Mouse (Mus musculus) spleen, adult 12 weeks (tissue): ENCODE results near the gene Mbtd1.
"Not testable (repeated sequence)": the region's sequence is repeated elsewhere in the genome, so short reads cannot be mapped to it uniquely, and the experiment has no call there.

Experiments used
- DNase-seq: peaks from one replicate; pipeline ENCODE4 v3.0.0; 2022; ENCODE audit warnings: low spot score

Mbtd1 gene

DNA sequence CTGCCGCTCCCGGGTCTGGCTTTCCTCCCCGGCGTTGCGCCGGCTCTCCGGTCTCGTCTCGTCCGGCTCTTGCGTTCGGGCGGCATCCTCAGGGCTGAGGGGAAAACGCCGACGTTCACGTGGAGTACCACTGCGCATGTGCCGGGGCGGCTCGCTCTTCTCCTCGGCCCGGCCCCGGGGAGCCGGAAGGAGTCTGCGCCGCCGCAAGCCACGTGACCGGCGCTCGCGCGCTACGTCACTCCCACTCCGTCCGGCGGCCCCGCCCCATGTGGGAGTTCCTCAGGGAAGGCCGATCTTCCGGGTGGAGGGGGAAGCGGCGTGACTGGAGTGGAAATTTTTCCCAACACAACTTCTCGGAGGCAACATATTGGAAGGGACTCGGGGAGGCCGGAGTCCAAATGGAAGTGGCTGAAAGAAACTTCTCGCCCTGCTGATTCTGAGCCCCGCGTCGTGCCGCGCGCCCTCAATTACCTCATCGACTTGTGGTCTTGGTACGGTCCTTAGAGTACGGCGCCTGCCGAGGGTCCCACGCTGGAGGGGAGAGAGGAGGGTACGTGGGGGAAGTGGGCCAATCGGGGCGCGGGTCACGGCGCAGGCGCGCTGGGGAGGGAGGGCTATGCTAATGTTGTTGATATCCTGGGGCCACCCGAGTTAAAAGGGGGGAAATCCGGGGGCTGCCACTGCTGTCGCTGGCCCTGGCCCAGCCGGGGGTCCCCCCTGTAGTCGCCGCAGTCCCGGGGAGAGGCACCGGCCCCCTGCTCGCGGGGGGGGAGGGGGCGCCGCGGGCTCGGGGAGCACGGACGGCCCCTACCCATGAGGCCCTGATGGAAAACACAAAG is at the start of gene Mbtd1, which contains the start of gene Utp18:
Mbtd1 (plus strand) TSS at position 281 of the 839 bp plus-strand sequence.
Utp18 (minus strand) TSS at position 195 of the 839 bp plus-strand sequence.
- peak; percentile 98 for DNase-seq

DNA sequence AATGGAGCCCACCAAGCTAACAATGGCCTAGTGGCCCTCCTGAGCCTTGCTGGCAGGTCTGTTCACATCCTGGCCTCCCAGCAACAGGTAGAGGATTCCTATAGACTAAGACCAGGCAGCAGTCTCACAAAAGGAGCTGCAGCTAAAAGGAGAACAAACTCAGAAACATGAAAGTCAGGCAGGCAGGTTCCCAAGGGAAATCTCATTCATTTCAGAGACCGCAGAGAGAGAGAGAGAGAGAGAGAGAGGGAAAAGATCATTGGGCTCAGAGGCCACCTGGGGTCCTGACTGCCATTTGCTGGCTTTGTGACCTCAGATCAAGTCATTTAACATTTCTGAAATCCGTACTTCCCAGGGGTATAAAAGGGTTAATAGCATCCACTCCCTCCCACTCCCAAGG is 38.3 kb upstream of the Mbtd1 start:
- no peak for DNase-seq

DNA sequence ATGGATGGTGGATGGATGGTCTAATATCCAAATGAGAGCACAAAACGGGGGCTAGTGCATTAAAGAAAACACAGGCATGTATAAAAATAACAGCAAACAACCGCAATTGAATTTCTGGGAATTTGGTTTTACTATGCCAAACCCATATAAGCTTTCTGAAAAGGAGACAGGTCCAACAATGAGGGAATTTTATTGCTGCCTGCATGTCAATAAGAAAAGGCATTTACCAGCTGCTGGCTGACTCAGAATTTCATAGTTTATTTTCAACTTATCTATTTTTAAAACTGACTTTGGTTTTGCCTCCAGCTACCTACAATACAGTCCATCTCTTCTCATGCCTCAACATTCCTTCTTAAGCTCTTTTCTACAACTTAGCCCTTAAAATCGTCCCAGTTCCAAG is 33.1 kb upstream of the Mbtd1 start:
- no peak for DNase-seq

DNA sequence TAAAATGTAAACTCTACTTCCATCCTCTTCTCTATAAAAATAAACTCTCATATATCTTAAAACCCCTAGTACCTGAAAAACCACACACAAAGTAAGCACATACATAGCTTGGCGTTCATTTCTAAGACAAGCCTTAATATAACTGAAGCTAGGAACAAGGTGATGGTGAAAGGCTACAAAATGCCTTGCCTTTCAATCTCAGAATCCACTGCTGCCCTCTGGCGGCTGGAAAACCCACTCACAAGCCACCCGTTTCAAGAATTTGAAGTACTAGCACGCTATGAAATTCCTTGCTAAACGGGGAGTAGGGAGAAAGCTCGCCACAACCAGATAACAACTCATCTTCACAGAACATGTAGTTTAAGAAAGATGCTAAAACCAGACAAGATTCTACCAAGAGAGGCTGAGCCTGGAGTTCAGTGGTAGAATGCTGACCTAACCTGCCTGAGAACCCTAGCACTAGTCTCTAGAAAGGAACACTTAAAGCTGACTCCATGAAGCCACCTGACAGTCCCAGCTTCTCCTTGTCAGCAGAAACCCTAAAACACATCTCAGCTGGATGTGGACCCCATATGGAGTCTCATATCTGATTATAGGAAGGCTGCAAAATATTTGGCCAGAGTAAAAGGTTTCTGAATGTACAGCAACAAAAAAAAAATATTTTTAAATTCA is 29.2 kb upstream of the Mbtd1 start:
- no peak for DNase-seq

DNA sequence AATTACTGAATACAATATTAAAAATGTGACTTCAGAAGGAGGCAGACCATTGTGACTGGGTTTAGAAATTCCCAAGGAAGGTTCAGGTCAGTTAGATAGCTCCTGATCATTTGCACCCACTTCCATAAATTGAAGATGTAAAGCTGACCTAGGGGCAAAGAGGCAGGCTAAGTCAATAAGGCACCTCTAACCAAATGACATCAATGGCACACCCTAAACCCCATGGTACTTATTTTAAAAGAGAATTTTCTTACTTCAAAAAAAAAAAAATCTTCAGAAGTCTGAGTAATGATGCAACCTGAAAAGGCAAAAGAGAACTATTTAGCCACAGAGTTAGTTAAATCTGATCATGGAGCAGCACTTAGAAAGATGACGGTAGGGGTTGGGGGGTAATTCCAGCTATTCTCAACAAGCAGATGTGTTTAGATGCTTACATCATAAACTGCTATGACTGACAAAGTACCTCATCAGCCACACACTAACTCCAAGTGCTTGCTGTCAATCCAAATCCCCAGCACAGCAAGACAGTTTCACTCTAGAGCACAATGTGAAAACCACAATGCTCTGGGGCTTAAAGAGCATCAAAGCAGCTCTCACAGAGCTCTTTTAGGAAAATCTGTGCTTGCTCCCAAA is 25.0 kb upstream of the Mbtd1 start:
- DNase-seq, result no peak

DNA sequence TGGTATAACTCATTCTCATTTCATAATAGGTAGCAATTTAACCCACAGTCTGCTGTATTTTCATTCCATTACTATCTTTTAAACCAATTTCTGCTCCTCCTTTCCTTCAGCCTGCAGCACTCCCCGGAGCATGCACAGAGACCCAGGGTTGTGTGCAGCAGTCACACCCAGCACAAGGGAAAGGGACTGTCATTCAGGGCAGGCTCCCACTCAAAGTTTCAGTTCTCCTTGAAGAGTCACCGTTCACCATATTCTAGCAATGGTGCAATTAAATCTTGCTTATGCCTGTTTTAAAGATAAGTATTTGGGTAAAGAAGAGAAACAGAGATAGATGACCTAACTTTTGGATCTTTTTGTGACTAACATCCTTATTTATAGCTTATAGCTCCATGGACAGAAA is 24.5 kb upstream of the Mbtd1 start:
- no peak for DNase-seq

DNA sequence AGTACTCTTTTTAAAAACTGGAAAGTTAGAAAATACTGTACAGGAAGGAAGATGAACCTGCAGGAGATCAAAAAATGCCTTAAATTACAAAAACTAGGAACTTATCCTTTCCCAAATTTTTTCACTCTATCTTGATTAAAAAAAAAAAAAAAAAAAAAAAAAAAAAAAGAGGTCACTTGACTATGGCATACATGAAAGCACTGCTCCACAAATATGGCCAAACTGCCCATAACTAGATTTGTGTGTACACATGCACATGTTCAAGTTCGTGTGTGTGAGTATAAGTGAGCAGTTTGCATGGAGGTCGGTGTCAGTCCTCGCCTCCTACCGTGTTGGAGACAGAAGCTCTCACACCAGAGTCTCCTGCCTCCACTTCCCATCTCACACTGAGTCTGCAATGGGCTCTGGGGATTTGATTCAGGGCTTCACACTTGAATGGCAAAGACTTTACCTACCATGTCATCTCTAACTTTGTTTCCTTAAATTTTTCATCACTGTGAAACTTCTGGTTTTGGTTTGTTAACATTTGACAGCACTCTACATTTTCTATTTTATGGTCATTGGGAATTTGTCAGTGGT is 23.5 kb upstream of the Mbtd1 start:
- no peak for DNase-seq

DNA sequence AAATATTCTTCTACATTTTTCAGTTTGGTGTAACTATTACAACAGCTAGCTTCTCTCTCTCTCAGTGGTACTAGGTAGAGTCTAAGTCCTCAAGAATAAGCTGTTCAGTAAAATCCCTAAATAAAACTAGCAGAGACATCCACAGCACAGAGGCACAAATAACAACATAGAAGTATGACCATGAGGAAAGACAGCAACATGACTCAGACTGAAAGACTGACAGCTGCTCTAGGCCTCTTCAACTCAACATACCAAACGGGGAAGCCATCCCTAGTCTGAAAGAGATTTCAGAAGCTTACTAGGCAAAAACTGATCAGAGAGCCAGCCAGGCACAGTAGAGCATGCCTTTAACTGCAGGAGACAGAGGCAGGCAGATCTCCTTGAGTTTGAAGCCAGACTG is 23.0 kb upstream of the Mbtd1 start:
- no peak for DNase-seq

DNA sequence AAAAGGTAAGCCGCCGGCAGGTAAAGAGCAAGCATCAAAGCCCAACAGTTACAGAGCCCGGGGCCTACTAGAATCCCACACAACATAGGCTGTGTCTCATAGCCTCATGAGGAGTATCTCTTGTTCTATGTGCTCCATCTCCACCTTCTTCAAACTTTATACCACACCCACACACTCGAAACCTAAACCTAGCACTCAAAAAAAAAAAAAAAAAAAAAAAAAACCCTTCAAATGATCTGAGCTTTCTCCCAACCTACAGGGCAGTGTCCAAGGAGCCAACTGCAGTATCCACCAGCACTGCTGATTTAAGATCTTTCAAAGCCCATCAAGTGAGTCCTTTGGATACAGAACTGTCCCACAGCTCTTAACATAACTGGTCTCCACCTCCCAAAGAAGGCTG is 1.6 kb upstream of the Mbtd1 start:
- no peak for DNase-seq

DNA sequence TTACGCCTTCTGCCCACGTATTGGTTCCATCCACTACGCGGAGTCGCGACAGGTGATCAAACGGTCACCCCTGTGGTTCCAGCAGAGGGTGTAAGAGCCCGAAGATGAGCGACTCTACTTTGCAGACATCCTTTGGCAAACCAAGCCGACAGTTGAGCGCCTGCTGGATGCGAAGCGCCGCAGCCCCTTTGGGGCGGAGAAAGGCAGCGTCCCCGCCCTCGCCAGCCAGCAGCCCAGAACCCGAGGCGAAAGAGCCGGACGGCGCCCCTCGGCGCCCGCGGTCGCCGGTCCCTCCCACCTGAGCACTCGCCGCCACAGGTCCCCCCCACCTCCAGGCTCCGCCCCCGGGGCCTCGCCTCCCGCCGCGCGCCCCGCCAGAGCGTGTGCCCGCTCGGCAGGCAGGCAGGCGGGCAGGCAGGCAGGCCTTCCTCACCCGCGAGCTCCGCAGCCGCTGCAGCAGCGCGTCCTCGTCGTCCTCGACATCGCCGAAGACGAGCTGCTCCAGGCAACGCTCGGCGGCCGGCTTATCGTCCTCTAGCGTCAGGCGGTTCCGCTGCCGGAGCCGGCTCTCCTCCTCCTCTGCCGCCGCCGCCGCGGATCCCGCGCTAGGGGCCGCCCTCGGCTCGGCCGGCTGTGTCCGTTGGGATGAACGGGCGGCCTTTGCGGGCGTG is 616 bp upstream of the Mbtd1 start:
- DNase-seq, result peak; percentile 79

DNA sequence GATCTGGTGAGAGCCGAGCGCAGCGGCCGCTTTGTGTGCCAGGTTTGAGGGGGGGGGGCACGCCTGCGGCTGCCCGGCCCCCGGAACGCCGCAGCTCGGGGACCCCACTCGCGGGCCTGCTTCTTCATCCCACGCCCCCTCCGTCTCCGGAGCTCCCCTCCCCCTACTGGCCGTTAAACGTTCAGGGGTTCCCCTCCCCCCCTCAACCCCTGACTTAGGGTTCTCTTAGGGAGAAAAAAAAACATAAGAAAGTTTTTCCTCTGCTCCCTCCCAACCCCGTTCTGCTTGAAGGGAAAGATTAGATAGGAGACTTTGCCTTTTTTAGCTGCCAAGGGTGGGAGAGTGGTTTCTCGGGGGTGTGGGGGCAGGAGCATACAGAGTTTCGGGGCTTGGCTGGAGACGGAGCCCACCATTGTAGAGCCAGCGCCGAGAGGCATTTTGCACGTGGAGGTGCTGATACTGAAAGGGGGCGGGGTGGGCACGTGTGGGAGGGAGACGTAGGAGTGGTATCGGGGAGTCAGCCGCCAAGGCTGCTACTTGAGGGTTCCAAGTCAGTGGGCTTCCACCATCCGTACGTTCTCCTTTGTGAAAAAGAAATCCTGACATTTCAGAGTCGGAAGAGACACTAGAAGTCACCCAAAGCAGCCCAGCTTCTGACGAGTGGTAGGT is 893 bp downstream of the Mbtd1 start:
- DNase-seq, result peak; percentile 15

DNA sequence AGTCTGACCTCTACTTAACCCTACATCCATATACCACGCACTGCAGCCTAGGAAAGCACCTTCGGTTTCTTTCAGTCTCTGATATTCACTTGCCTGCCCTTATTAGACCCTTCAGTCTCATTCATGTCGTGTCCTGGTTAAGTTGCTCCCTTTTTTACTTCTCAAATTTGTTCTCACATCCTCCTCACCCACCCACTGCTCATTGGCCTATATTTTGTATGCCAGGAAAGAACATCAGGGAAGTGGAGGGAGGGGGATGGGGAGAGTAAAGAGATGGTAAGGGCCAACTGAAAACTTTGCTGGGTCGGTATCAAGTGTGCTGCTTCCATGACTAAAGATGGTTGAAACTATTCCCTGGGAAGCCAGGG is 1.4 kb downstream of the Mbtd1 start:
- no peak for DNase-seq

DNA sequence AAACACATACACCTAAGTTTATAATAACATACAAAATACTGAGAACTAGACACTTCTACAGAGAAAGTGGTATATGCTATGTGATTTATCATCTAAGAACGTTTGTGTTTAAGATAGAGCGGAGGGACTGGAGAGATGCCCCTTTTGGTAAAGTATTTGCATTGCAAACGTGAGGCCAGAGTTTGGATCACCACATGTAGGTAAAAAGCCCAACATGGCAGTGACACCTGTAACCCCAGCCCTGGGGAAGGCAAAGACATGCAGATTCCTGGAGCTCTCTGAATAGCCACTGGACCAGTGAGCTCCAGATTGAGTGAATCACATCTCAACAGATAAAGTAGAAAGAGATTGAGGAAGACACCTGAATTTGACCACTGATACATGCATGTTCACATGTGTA is 12.1 kb downstream of the Mbtd1 start:
- DNase-seq, result no peak

DNA sequence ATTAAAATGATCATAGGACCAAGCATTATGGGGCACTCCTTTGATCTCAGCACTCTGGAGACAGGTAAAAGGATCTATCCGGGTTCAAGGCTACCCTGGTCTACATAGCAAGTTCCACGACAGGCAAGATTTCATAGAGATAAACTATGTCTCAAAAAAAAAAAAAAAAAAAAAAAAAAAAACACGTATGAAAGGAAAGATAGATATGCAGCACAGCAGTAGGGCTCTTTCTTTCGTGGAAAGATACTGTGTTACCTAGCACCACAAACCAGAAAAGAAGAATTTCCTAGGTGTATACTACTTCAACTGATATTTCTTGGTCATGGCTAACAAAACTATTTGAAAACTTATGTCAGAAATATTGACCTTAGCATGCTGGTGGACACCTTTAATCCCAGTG is 21.2 kb downstream of the Mbtd1 start:
- no peak for DNase-seq

DNA sequence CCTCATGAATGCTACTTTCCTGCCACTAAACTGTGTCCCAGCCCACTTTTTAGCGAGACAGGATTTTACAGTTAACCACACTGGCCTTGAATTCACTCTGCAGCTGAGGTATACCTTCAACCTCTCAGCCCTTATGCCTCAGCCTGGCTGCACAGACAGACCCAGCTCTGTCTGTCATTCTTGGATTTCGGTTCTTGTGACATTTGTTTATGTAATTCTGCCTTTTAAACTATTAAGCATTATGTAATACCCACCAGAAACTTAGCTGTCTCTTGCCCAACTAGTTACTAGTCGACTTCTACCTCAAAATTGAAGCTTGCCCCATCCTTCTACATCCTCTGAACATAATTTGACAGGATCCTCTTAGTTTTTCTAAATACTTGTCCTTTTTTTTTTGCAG is 22.2 kb downstream of the Mbtd1 start:
- no peak for DNase-seq

DNA sequence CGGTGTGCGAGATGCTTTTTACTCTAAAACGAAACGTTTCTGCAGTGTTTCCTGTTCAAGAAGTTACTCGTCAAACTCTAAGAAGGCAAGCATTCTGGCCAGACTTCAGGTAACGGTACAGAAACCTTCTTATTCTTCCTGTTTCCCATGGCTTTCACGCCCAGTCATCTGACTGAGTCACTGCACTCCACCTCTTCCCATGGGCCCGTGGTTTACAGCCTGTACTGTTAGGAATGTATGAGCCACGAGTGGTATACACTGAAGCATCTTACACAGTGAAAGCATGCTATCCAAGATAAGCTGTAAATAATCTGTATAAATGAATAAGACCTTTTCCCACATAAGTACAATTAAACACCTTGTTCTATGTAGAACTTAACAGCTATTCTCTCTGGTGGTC is 23.2 kb downstream of the Mbtd1 start:
- no peak for DNase-seq

DNA sequence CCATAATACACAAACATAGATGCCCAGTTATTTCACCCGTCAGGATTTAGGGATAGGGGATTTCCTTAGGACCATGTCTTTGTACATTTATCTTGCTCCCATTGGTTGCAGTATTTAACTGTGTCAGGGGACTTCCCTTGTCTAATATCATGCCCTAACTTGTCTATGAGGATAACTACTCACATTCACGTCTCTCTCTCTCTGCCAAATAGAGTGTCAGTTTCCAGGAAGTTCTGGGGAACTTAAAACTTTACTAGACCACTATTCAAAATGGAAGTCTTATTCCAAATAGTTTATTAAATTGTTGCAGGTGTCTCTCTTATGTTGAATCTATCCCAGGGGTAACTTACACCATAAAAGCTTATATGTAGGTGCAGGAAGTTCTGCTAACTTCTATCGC is 26.0 kb downstream of the Mbtd1 start:
- DNase-seq, result no peak

DNA sequence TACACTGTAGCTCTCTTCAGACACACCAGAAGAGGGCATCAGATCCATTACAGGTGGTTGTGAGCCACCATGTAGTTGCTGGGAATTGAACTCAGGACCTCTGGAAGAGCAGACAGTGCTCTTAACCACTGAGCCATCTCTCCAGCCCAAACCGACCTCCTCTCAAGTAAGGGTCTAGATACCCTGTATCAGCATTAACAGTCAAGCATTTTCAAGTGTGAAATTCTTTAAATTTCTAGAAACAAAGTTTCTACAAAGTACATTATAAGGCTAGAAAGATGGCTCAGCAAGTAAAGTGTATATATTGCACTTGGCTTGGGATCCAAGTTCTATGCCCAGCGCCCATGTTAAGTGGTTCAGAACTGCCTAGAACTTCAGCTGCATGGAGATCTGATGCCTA is 29.4 kb downstream of the Mbtd1 start:
- DNase-seq, result not testable (repeated sequence)

DNA sequence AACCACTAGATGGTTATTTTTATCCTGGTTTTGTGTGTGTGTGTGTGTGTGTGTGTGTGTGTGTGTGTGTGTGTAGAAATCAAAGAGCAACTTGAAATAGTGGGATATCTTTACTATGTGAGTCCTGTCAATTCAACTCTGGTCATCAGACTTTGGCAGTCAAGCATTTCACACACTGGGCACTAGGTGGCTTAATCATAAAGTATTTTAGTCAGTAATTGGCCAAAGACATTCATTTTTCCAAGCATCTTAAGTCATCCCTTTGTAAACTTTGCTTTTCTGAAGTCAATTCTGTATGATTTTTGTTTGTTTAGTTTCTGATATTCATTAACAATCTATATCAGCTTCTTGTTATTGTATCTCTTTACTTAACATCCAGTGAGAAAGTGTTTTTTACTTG is 43.5 kb downstream of the Mbtd1 start:
- DNase-seq, result no peak

DNA sequence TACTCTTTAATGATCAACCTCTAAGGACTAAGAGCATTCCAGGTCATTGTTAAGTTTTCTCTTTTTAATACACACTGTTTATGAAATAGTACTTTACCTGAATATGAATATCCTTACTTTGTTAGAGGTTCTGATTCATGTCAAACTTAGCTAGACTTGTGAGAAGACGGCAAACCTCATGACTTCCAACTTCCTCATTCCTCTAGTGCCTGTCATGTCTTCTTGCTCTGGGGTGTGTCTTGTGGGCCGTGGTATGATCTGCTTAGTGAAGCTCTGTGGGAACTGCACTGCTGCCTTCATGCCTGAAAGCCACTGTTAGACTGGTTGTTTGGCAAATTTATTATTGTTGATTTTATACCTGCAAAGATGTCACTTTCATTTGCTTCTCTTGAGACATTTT is 55.3 kb downstream of the Mbtd1 start:
- DNase-seq, result no peak

DNA sequence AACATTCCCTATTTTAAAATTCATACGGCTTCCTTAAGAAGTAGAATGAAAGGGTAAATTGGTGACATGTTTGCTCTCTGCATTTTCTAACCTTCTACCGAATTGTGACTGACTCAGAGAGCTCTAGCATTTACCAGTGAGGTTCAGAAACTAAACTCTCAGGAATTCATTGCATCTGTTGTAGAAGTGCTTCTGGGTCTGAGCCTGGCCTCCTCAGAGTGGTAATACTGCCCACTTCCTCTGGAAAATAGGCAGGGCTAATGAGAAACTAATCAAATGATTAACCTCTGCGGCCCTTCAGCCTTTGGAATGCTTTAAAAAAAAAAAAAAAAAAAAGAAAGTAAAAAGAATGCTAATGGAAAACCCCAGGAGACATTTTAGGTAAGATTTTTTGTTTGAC is 59.3 kb downstream of the Mbtd1 start:
- no peak for DNase-seq
